Mouse (Mus musculus) MEL (cell line): ENCODE measurements at regions not wholly inside any gene's neighbourhood (a gene's known extent, or its start where the extent isn't known, plus 50 kb on each side); places are given as distances from the start of the nearest gene placed in this dataset.

Experiments used
- DNase-seq: peaks from one replicate; pipeline ENCODE4 v3.0.0; 2011; ENCODE audit warnings: low read depth, low spot score
- H3K27ac ChIP-seq: 2 replicates; pipeline ENCODE4 v1.5.1; 2012; ENCODE audit warnings: low read depth, mild to moderate bottlenecking, control low read depth, low read length, moderate library complexity; ENCODE audit not compliant: control insufficient read depth
- H3K27me3 ChIP-seq, 2 experiments: fragments of 150-350 bp in 1 of 2; sonication (generic) in 1 of 2; 2 replicates each; pipeline ENCODE4 v1.6.1; 2012; ENCODE audit warnings: low read length in 2 of 2, mild to moderate bottlenecking in 2 of 2, improper control_type of control experiment in 1 of 2, moderate library complexity in 1 of 2; ENCODE audit not compliant: insufficient read depth in 2 of 2, control insufficient read depth in 1 of 2
- H3K36me3 ChIP-seq, 2 experiments: 2 replicates each; pipeline ENCODE4 v1.6.1; 2012 to 2014; ENCODE audit warnings: low read length in 2 of 2, improper control_type of control experiment in 1 of 2, inconsistent platforms in 1 of 2, mild to moderate bottlenecking in 1 of 2; ENCODE audit not compliant: insufficient read depth in 2 of 2, control insufficient read depth in 1 of 2
- H3K4me1 ChIP-seq, 2 experiments: fragments of 150-350 bp in 1 of 2; sonication (generic) in 1 of 2; 2 replicates each; pipeline ENCODE4 v1.6.1; 2012; ENCODE audit warnings: low read length in 2 of 2, improper control_type of control experiment in 1 of 2, mild to moderate bottlenecking in 1 of 2; ENCODE audit not compliant: insufficient read depth in 2 of 2, control insufficient read depth in 1 of 2
- H3K4me3 ChIP-seq, 2 experiments: fragments of 150-350 bp in 1 of 2; sonication (generic) in 1 of 2; 2 replicates each; pipeline ENCODE4 v1.5.1; 2012; ENCODE audit warnings: low read depth in 2 of 2, low read length in 2 of 2, mild to moderate bottlenecking in 2 of 2, moderate library complexity in 2 of 2, control low read depth in 1 of 2, improper control_type of control experiment in 1 of 2; ENCODE audit not compliant: control insufficient read depth in 1 of 2, insufficient read depth in 1 of 2
- H3K79me2 ChIP-seq: 2 replicates; pipeline ENCODE4 v1.6.1; 2012; ENCODE audit warnings: mild to moderate bottlenecking, low read length, moderate library complexity; ENCODE audit not compliant: control insufficient read depth, poor library complexity, insufficient read depth
- H3K9ac ChIP-seq: 2 replicates; pipeline ENCODE4 v1.6.1; 2012; ENCODE audit warnings: low read depth, mild to moderate bottlenecking, control low read depth, low read length, moderate library complexity; ENCODE audit not compliant: control insufficient read depth, poor library complexity, severe bottlenecking
- H3K9me3 ChIP-seq: fragments of 150-350 bp; sonication (generic); replicated peaks from 2 replicates; pipeline ENCODE4 v1.6.1; 2012; ENCODE audit warnings: mild to moderate bottlenecking, low read length, improper control_type of control experiment, moderate library complexity; ENCODE audit not compliant: insufficient read depth
- BHLHE40 ChIP-seq: IDR thresholded peaks from 2 replicates; pipeline ENCODE4 v1.6.1; 2012; ENCODE audit warnings: low read depth, mild to moderate bottlenecking, inconsistent platforms, low read length, improper control_type of control experiment, borderline replicate concordance
- E2F4 ChIP-seq: IDR thresholded peaks from 2 replicates; pipeline ENCODE4 v1.6.1; 2011; ENCODE audit warnings: low read depth, low read length, improper control_type of control experiment, borderline replicate concordance
- ETS1 ChIP-seq: IDR thresholded peaks from 2 replicates; pipeline ENCODE4 v1.6.1; 2012; ENCODE audit warnings: low read depth, mild to moderate bottlenecking, inconsistent platforms, low read length, improper control_type of control experiment, moderate library complexity
- GABPA ChIP-seq: IDR thresholded peaks from 2 replicates; pipeline ENCODE4 v1.6.1; 2012; ENCODE audit warnings: low read depth, mild to moderate bottlenecking, inconsistent platforms, low read length, improper control_type of control experiment, moderate library complexity
- MAFK ChIP-seq: IDR thresholded peaks from 2 replicates; pipeline ENCODE4 v1.6.1; 2011; ENCODE audit warnings: low read depth, mild to moderate bottlenecking, low read length, improper control_type of control experiment, borderline replicate concordance
- MAX ChIP-seq: IDR thresholded peaks from 2 replicates; pipeline ENCODE4 v1.6.1; 2011; ENCODE audit warnings: low read length, improper control_type of control experiment
- MAZ ChIP-seq: IDR thresholded peaks from 2 replicates; pipeline ENCODE4 v1.6.1; 2012; ENCODE audit warnings: low read depth, mild to moderate bottlenecking, inconsistent platforms, low read length, improper control_type of control experiment
- MYB ChIP-seq: IDR thresholded peaks from 2 replicates; pipeline ENCODE4 v1.6.1; 2011; ENCODE audit warnings: mild to moderate bottlenecking, low read depth, low read length, improper control_type of control experiment
- POLR2A ChIP-seq, 2 experiments: IDR thresholded peaks; 2 replicates each; pipeline ENCODE4 v1.6.1; 2011 to 2012; ENCODE audit warnings: low read length in 2 of 2, mild to moderate bottlenecking in 2 of 2, control low read depth in 1 of 2, improper control_type of control experiment in 1 of 2, low read depth in 1 of 2, moderate library complexity in 1 of 2; ENCODE audit not compliant: control insufficient read depth in 1 of 2, insufficient read depth in 1 of 2, poor library complexity in 1 of 2
- POLR2AphosphoS2 ChIP-seq: IDR thresholded peaks from 2 replicates; pipeline ENCODE4 v1.6.1; 2011; ENCODE audit warnings: low read length, improper control_type of control experiment
- RCOR1 ChIP-seq: IDR thresholded peaks from 2 replicates; pipeline ENCODE4 v1.6.1; 2012; ENCODE audit warnings: low read depth, mild to moderate bottlenecking, inconsistent platforms, low read length, improper control_type of control experiment
- SIN3A ChIP-seq: IDR thresholded peaks from 2 replicates; pipeline ENCODE4 v1.6.1; 2012; ENCODE audit warnings: low read length, improper control_type of control experiment, inconsistent platforms
- TBP ChIP-seq: IDR thresholded peaks from 2 replicates; pipeline ENCODE4 v1.8.0; 2011; ENCODE audit warnings: low read depth, low read length, improper control_type of control experiment
- UBTF ChIP-seq: IDR thresholded peaks from 2 replicates; pipeline ENCODE4 v1.6.1; 2012; ENCODE audit warnings: low read depth, mild to moderate bottlenecking, inconsistent platforms, low read length, improper control_type of control experiment, moderate library complexity, borderline replicate concordance; ENCODE audit not compliant: insufficient read depth
- ZKSCAN1 ChIP-seq: IDR thresholded peaks from 2 replicates; pipeline ENCODE4 v1.6.1; 2012; ENCODE audit warnings: low read depth, mild to moderate bottlenecking, inconsistent platforms, low read length, improper control_type of control experiment, moderate library complexity
- ZNF384 ChIP-seq: IDR thresholded peaks from 2 replicates; pipeline ENCODE4 v1.6.1; 2012; ENCODE audit warnings: low read depth, mild to moderate bottlenecking, inconsistent platforms, low read length, improper control_type of control experiment

GRCm38 (mm10) chr12:56459508-56460119, 77.1 kb downstream of the Nkx2-1 start:
- Histone ChIP-seq H3K36me3 (no peaks in the 10 kb centered on the region), H3K9me3 (no peaks in the 10 kb centered on the region), H3K4me3 (no peak overlapping the region), H3K27ac (no peak overlapping the region), H3K27me3 (no peaks in the 10 kb centered on the region), H3K4me1 (no peaks in the 10 kb centered on the region), H3K79me2 (no peaks in the 10 kb centered on the region), H3K9ac (no peak overlapping the region)
- no peak for DNase-seq
- TF ChIP-seq E2F4 (no peak), GABPA (no peak), UBTF (no peak), SIN3A (no peak)

- Histone ChIP-seq H3K9ac (no peak overlapping the region), H3K9me3 (no peaks in the 10 kb centered on the region), H3K4me1 (no peaks in the 10 kb centered on the region), H3K36me3 (no peaks in the 10 kb centered on the region), H3K4me3 (no peak overlapping the region), H3K27me3 (no peaks in the 10 kb centered on the region; a peak in 1 of 4 replicates), H3K79me2 (no peaks in the 10 kb centered on the region), H3K27ac (no peak overlapping the region)
- DNase-seq: no peak
- TF ChIP-seq MAZ (no peak), MAX (no peak), TBP (no peak), BHLHE40 (no peak), ZKSCAN1 (no peak), POLR2A (IDR thresholded peaks at IDR 0.05; ENCODE audit: control insufficient read depth in 1 of 2, insufficient read depth in 1 of 2, low read depth in 1 of 2, low read length in 2 of 2, poor library complexity in 1 of 2) (no peak), POLR2AphosphoS2 (no peak), MYB (no peak), MAFK (no peak)
These were observed 77.8 kb downstream of the Nkx2-1 start for GRCm38 (mm10) chr12:56458665-56459507.

- no peaks in the 10 kb centered on the region for H3K79me2 ChIP-seq
- peaks cover 0 to 2% of the 10 kb centered on the region in 2 experiments; a peak in 2 of 4 replicates for H3K27me3 ChIP-seq
- no peak for TF ChIP-seq ZNF384
- no peak for TF ChIP-seq RCOR1
- no peak for TF ChIP-seq ETS1
- H3K9ac ChIP-seq: no peak overlapping the region
- H3K36me3 ChIP-seq: no peaks in the 10 kb centered on the region
- DNase-seq: no peak
- no peak overlapping the region for H3K27ac ChIP-seq
- no peaks in the 10 kb centered on the region for H3K9me3 ChIP-seq
- H3K4me1 ChIP-seq: no peaks in the 10 kb centered on the region
- H3K4me3 ChIP-seq: no peak overlapping the region
These were observed 78.8 kb downstream of the Nkx2-1 start for GRCm38 (mm10) chr12:56457951-56458350.
